Mouse (Mus musculus): Measurements from ENCODE around the gene Iqschfp. TPM values are rescaled to one million over a fixed set of nuclear protein-coding genes. Genes with fewer than 3 reads are reported as not detected.

Iqschfp gene
- total and polyA plus RNA-seq, 2 experiments: not detected

DNA sequence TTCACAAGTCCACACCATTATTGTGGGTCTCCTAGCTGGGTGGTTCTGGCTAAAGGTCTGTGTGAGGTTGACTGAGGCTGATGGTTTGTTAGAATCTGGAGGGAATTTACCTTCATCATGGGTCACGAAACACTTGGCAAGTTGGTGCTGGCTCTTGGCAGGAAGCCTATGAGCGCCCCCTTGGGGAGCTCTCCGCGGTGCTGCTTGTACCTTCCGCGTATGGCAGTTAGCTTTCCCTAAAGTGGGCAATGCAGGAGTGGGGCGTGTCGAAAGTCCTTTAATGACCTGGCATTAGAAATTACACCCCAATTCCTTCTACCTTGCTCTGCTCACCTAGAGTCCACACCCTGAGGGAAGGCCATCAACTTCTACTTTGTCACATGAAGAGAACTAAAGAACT is 295.4 kb downstream of the Iqschfp start:
- Histone ChIP-seq H3K4me1 (ENCODE audit: control insufficient read depth, insufficient read depth, low read length) (no peaks in the 10 kb centered on the region), H3K79me2 (ENCODE audit: control insufficient read depth, insufficient read depth, low read length) (no peaks in the 10 kb centered on the region), H3K27ac (replicated peaks; ENCODE audit: insufficient read depth, low read depth, low read length) (no peak overlapping the region), H3K9ac (ENCODE audit: low read depth, low read length) (no peak overlapping the region), H3K36me3 (ENCODE audit: control insufficient read depth, insufficient read depth, low read length) (no peaks in the 10 kb centered on the region), H3K4me3 (ENCODE audit: insufficient read depth, low read depth, low read length) (no peak overlapping the region), H3K27me3 (ENCODE audit: control insufficient read depth, insufficient read depth, low read length) (no peaks in the 10 kb centered on the region)
- 70% methylated on average over 8 of the region's 8 CpGs for WGBS
- TF ChIP-seq POLR2A (IDR thresholded peaks at IDR 0.05; ENCODE audit: extremely low read depth, insufficient read depth, low read length): no peak
- TF ChIP-seq CTCF (IDR thresholded peaks at IDR 0.05; ENCODE audit: low read depth, low read length): no peak
- no peak for DNase-seq (ENCODE audit: extremely low read depth, low read depth, low spot score)

DNA sequence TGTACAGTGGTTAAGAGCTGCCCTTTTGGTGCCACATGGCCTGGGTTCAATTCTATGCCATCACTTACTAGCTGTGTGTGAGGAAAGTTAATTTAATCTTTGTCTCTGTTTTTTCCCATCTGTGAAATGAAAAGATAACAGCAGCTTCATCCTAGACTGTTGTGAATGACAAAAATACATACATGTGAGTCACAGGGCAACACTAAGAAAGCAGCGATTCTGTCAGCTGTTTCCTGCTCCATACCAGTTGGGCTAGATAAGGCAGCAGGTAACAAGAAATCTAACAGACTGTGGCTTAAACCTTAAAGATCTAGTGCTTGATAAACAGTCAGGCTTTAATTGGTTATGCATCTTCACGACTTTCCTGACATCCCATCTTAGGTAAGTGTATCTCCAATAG is 297.1 kb downstream of the Iqschfp start:
- Histone ChIP-seq H3K27me3 (ENCODE audit: control insufficient read depth, insufficient read depth, low read length) (no peaks in the 10 kb centered on the region), H3K4me1 (ENCODE audit: control insufficient read depth, insufficient read depth, low read length) (no peaks in the 10 kb centered on the region), H3K27ac (replicated peaks; ENCODE audit: insufficient read depth, low read depth, low read length) (no peak overlapping the region), H3K9ac (ENCODE audit: low read depth, low read length) (no peak overlapping the region), H3K4me3 (ENCODE audit: insufficient read depth, low read depth, low read length) (no peak overlapping the region), H3K36me3 (ENCODE audit: control insufficient read depth, insufficient read depth, low read length) (no peaks in the 10 kb centered on the region), H3K79me2 (ENCODE audit: control insufficient read depth, insufficient read depth, low read length) (no peaks in the 10 kb centered on the region)
- no peak for DNase-seq (ENCODE audit: extremely low read depth, low read depth, low spot score)
- TF ChIP-seq CTCF (IDR thresholded peaks at IDR 0.05; ENCODE audit: low read depth, low read length): no peak
- no peak for TF ChIP-seq POLR2A (IDR thresholded peaks at IDR 0.05; ENCODE audit: extremely low read depth, insufficient read depth, low read length)
- WGBS: 70% methylated on average over 2 of the region's 2 CpGs

DNA sequence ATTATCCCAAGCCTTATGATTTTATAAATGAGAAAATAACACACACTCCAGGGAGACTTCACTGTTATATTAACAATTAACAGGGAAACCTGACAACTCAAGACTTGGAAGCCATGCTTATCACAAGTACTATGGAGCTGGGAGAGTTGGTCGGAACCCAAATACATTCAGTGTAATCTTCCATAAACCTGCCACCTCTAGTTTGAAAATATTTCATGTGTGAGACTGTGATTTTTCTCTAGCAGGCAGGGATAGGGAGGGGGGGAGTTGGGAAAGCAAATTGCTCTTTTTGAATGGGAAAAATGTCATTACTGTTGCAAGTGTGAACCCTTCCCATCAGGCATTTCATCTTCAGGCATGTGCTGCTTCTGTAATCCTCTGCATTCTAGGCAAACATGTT is 304.9 kb downstream of the Iqschfp start:
- WGBS: 96% methylated on average over 1 of the region's 1 CpGs
- no peak overlapping the region for H3K9ac ChIP-seq (ENCODE audit: low read depth, low read length)

DNA sequence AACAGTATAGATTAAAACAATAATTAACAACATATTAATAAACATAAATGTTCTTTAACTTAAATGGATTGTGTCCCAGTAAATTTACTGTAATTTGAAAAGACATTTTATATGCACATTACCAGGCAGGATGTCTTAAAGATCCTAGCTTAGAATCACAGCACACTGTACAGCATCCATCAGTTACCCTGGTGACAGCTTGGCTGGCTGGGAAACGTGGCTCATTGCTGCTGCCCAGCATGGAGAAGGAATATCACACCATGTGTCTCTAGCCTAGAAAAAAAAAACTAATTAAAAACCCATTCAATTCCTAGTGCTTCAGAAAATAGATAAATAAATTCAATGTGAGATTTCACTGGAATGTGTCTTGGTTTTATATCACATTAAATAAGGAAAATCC is 309.2 kb downstream of the Iqschfp start:
- H3K4me3 ChIP-seq (ENCODE audit: insufficient read depth, low read depth, low read length): no peak overlapping the region
- no peaks in the 10 kb centered on the region for H3K79me2 ChIP-seq (ENCODE audit: control insufficient read depth, insufficient read depth, low read length)
- no peaks in the 10 kb centered on the region for H3K4me1 ChIP-seq (ENCODE audit: control insufficient read depth, insufficient read depth, low read length)
- no peaks in the 10 kb centered on the region for H3K27me3 ChIP-seq (ENCODE audit: control insufficient read depth, insufficient read depth, low read length)
- H3K36me3 ChIP-seq (ENCODE audit: control insufficient read depth, insufficient read depth, low read length): no peaks in the 10 kb centered on the region
- no peak for DNase-seq (ENCODE audit: extremely low read depth, low read depth, low spot score)
- H3K27ac ChIP-seq (replicated peaks; ENCODE audit: insufficient read depth, low read depth, low read length): no peak overlapping the region
- 48% methylated on average over 1 of the region's 1 CpGs for WGBS
- H3K9ac ChIP-seq (ENCODE audit: low read depth, low read length): no peak overlapping the region
- TF ChIP-seq POLR2A (IDR thresholded peaks at IDR 0.05; ENCODE audit: extremely low read depth, insufficient read depth, low read length) (no peak), CTCF (IDR thresholded peaks at IDR 0.05; ENCODE audit: low read depth, low read length) (no peak)

More for the DNA sequence above, 304.9 kb downstream of the Iqschfp start:
- no peaks in the 10 kb centered on the region for H3K27me3 ChIP-seq (ENCODE audit: control insufficient read depth, insufficient read depth, low read length)
- no peaks in the 10 kb centered on the region for H3K4me1 ChIP-seq (ENCODE audit: control insufficient read depth, insufficient read depth, low read length)
- no peaks in the 10 kb centered on the region for H3K36me3 ChIP-seq (ENCODE audit: control insufficient read depth, insufficient read depth, low read length)
- TF ChIP-seq POLR2A (IDR thresholded peaks at IDR 0.05; ENCODE audit: extremely low read depth, insufficient read depth, low read length): no peak
- TF ChIP-seq CTCF (IDR thresholded peaks at IDR 0.05; ENCODE audit: low read depth, low read length): no peak
- no peak for DNase-seq (ENCODE audit: extremely low read depth, low read depth, low spot score)
- H3K4me3 ChIP-seq (ENCODE audit: insufficient read depth, low read depth, low read length): no peak overlapping the region
- H3K27ac ChIP-seq (replicated peaks; ENCODE audit: insufficient read depth, low read depth, low read length): no peak overlapping the region
- no peaks in the 10 kb centered on the region for H3K79me2 ChIP-seq (ENCODE audit: control insufficient read depth, insufficient read depth, low read length)

DNA sequence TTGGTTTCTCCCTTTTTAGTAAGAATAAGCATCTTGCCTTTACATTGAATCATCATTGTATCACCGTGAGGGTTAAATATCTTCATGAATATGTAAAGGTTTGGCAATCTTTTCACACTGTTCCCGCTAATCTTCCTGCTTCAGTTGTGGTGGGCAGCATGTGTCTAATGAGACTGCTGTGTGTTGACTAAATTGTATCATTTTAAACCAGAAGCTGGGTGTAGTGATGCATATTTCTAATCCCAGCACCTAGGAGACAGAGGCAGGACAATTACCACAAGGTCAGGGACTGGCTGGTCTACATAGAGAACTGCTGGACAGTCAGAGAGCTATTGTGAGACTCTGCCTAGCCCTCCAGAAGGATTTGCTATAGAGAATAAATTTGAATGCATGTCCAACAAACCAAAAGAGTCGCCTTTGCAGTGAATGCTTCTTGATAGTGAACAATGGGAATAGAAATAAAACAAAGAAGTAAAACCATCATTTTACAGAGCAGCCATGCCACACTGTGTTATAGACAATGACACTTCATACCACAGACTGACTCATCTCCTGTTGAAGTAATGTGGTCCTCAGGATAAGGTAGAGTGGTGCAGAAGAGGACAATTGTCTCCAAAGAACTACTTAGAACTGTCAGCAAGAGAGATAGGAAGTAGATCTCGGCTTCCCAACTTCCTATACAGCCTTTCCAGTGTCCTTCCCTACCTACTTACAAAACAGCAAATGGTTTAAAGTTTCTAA is 310.3 kb downstream of the Iqschfp start:
- no peaks in the 10 kb centered on the region for H3K27me3 ChIP-seq (ENCODE audit: control insufficient read depth, insufficient read depth, low read length)
- no peaks in the 10 kb centered on the region for H3K4me1 ChIP-seq (ENCODE audit: control insufficient read depth, insufficient read depth, low read length)
- TF ChIP-seq POLR2A (IDR thresholded peaks at IDR 0.05; ENCODE audit: extremely low read depth, insufficient read depth, low read length) (no peak), CTCF (IDR thresholded peaks at IDR 0.05; ENCODE audit: low read depth, low read length) (no peak)
- H3K36me3 ChIP-seq (ENCODE audit: control insufficient read depth, insufficient read depth, low read length): no peaks in the 10 kb centered on the region
- no peak overlapping the region for H3K9ac ChIP-seq (ENCODE audit: low read depth, low read length)
- H3K79me2 ChIP-seq (ENCODE audit: control insufficient read depth, insufficient read depth, low read length): no peaks in the 10 kb centered on the region
- 70% methylated on average over 4 of the region's 4 CpGs for WGBS
- DNase-seq (ENCODE audit: extremely low read depth, low read depth, low spot score): no peak
- H3K4me3 ChIP-seq (ENCODE audit: insufficient read depth, low read depth, low read length): no peak overlapping the region
- no peak overlapping the region for H3K27ac ChIP-seq (replicated peaks; ENCODE audit: insufficient read depth, low read depth, low read length)

DNA sequence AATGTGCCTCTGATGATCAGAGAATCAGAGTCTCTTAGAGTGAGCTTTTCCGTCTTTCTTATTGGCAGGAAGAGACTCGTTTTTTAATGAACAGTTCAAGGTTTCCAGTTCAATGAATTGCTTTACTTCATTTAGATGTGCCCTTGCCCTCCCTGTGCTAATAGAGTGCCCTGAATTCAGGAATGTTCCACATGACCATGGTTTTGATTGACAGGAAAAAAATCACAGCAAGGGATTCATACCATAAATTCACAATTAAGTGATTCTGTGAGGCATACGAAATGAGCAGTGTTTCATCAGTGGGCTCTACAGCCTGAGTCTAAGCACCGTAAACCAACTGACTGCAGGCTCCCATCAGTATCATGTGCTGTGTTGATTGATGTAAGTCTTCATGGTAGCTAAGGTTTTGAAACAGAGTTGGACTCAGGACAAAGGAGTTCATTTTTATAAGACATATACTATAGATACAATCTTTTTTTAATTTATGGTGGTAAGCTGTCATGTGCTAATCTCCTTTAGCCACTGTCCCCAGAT is 312.0 kb downstream of the Iqschfp start:
- no peak for TF ChIP-seq CTCF (IDR thresholded peaks at IDR 0.05; ENCODE audit: low read depth, low read length)
- TF ChIP-seq POLR2A (IDR thresholded peaks at IDR 0.05; ENCODE audit: extremely low read depth, insufficient read depth, low read length): no peak
- Histone ChIP-seq H3K4me3 (ENCODE audit: insufficient read depth, low read depth, low read length) (no peak overlapping the region), H3K4me1 (ENCODE audit: control insufficient read depth, insufficient read depth, low read length) (no peaks in the 10 kb centered on the region), H3K27ac (replicated peaks; ENCODE audit: insufficient read depth, low read depth, low read length) (no peak overlapping the region), H3K36me3 (ENCODE audit: control insufficient read depth, insufficient read depth, low read length) (no peaks in the 10 kb centered on the region), H3K9ac (ENCODE audit: low read depth, low read length) (no peak overlapping the region), H3K27me3 (ENCODE audit: control insufficient read depth, insufficient read depth, low read length) (no peaks in the 10 kb centered on the region), H3K79me2 (ENCODE audit: control insufficient read depth, insufficient read depth, low read length) (no peaks in the 10 kb centered on the region)
- WGBS: 69% methylated on average over 4 of the region's 4 CpGs
- DNase-seq (ENCODE audit: extremely low read depth, low read depth, low spot score): no peak
